Mouse (Mus musculus): ENCODE measurements around the gene Ppid. TPM values are rescaled to one million over a fixed set of nuclear protein-coding genes. Genes with fewer than 3 reads are reported as not detected.
A peak's percentile ranks its signal among the peaks of the same experiment; 100 is the strongest.

The Ppid gene
- polyA plus RNA-seq, 1 experiment from 2014 or later = 152 TPM

GRCm38 (mm10) chr3:79628561-79629415, 37.6 kb downstream of the Ppid start, which contains the start of gene 4930579G24Rik:
Gene 4930579G24Rik (plus strand): TSS chr3:79629079.
- ATAC-seq (ENCODE audit: low read depth) = peak; percentile 99
- Histone ChIP-seq H3K27me3 (ENCODE audit: control insufficient read depth, insufficient read depth, low read depth, low read length) (no peaks in the 10 kb centered on the region), H3K36me3 (ENCODE audit: control insufficient read depth, insufficient read depth, low read length) (peaks cover 22% of the 10 kb centered on the region), H3K9me3 (ENCODE audit: control insufficient read depth, low read length) (no peaks in the 10 kb centered on the region; the same call in 1 of the 2 replicates), H3K4me2 (ENCODE audit: low read depth, low read length) (peak within 1 kb of the TSS; percentile 72), H3K27ac (ENCODE audit: low read length) (peak within 1 kb of the TSS; percentile 84), H3K9ac (ENCODE audit: low read length) (peak within 1 kb of the TSS; percentile 76), H3K4me3 (ENCODE audit: low read length) (peak within 1 kb of the TSS; percentile 79), H3K4me1 (replicated peaks; ENCODE audit: control insufficient read depth, insufficient read depth, low read length) (peaks cover 5% of the 10 kb centered on the region; the same call in 1 of the 2 replicates)
- under 1% methylated on average over 59 of the region's 60 CpGs for WGBS

GRCm38 (mm10) chr3:79629416-79629730, 38.2 kb downstream of the Ppid start, which contains the start of gene Etfdh:
Gene Etfdh (minus strand): TSS chr3:79629500.
- Histone ChIP-seq H3K9ac (ENCODE audit: low read length) (peak within 1 kb of the TSS; percentile 76), H3K4me2 (ENCODE audit: low read depth, low read length) (peak within 1 kb of the TSS; percentile 72), H3K9me3 (ENCODE audit: control insufficient read depth, low read length) (no peaks in the 10 kb centered on the region; the same call in 1 of the 2 replicates), H3K27me3 (ENCODE audit: control insufficient read depth, insufficient read depth, low read depth, low read length) (no peaks in the 10 kb centered on the region), H3K4me1 (replicated peaks; ENCODE audit: control insufficient read depth, insufficient read depth, low read length) (peaks cover 5% of the 10 kb centered on the region; the same call in 1 of the 2 replicates), H3K27ac (ENCODE audit: low read length) (peak within 1 kb of the TSS; percentile 84), H3K36me3 (ENCODE audit: control insufficient read depth, insufficient read depth, low read length) (peaks cover 23% of the 10 kb centered on the region), H3K4me3 (ENCODE audit: low read length) (peak within 1 kb of the TSS; percentile 79)
- WGBS = under 1% methylated on average over 7 of the region's 11 CpGs
- peak; percentile 71 for ATAC-seq (ENCODE audit: low read depth)

GRCm38 (mm10) chr3:79652129-79652528, 61.0 kb downstream of the Ppid start:
- no peaks in the 10 kb centered on the region for H3K36me3 ChIP-seq (ENCODE audit: control insufficient read depth, insufficient read depth, low read length)
- H3K27me3 ChIP-seq (ENCODE audit: control insufficient read depth, insufficient read depth, low read depth, low read length) = no peaks in the 10 kb centered on the region
- ATAC-seq (ENCODE audit: low read depth) = no peak
- H3K4me1 ChIP-seq (replicated peaks; ENCODE audit: control insufficient read depth, insufficient read depth, low read length) = no peaks in the 10 kb centered on the region
- H3K4me3 ChIP-seq (ENCODE audit: low read length) = no peak overlapping the region
- no peak overlapping the region for H3K27ac ChIP-seq (ENCODE audit: low read length)
- no peak overlapping the region for H3K4me2 ChIP-seq (ENCODE audit: low read depth, low read length)
- H3K9me3 ChIP-seq (ENCODE audit: control insufficient read depth, low read length) = no peaks in the 10 kb centered on the region
- no peak overlapping the region for H3K9ac ChIP-seq (ENCODE audit: low read length)
- WGBS = 82% methylated on average over 6 of the region's 6 CpGs

Other genes with a start within 250 kb of the Ppid start
- gene Fnip2, start 23.5 kb upstream of the Ppid start, polyA plus RNA-seq (2015; fragmentation: Nextera tagmentation; extraction: Ambion mirVana) = 3.2 and 3.5 TPM in 2 replicates
- 28.3 and 32.0 TPM in 2 replicates for gene 4930579G24Rik, start 37.7 kb downstream of the Ppid start, polyA plus RNA-seq (2015; fragmentation: Nextera tagmentation; extraction: Ambion mirVana)
- gene Etfdh, start 38.2 kb downstream of the Ppid start, polyA plus RNA-seq (2015; fragmentation: Nextera tagmentation; extraction: Ambion mirVana) = 56.3 and 56.9 TPM in 2 replicates
- 0.99 and 1.6 TPM in 2 replicates for gene Rxfp1, start 146.5 kb downstream of the Ppid start, polyA plus RNA-seq (2015; fragmentation: Nextera tagmentation; extraction: Ambion mirVana)